Mouse (Mus musculus) stomach, postnatal 0 days (tissue): ENCODE results near the gene Mymk. TPM values are rescaled to one million over a fixed set of nuclear protein-coding genes. Genes with fewer than 3 reads are reported as not detected.

Experiments used
- ATAC-seq: fragments of 200-750 bp; cut with Nextera tagmentation; 2 replicates; pipeline ENCODE4 v1.8.0; 2017; ENCODE audit not compliant: low FRiP score, low TSS enrichment
- DNase-seq: peaks from one replicate; pipeline ENCODE4 v3.0.0-alpha.2; 2016; ENCODE audit warnings: low spot score
- H3K27ac ChIP-seq: fragments of 300-500 bp; sonication (generic); replicated peaks from 2 replicates; pipeline ENCODE4 v1.5.1; 2014; ENCODE audit warnings: mild to moderate bottlenecking, control low read depth
- H3K27me3 ChIP-seq: fragments of 300-500 bp; sonication (generic); 2 replicates; pipeline ENCODE4 v1.6.1; 2014; ENCODE audit warnings: low read length; ENCODE audit not compliant: control insufficient read depth, insufficient read depth
- H3K36me3 ChIP-seq: fragments of 300-500 bp; sonication (generic); 2 replicates; pipeline ENCODE4 v1.6.1; 2014; ENCODE audit warnings: low read length, mixed read lengths; ENCODE audit not compliant: control insufficient read depth, insufficient read depth
- H3K4me1 ChIP-seq: fragments of 300-500 bp; sonication (generic); replicated peaks from 2 replicates; pipeline ENCODE4 v1.6.1; 2014; ENCODE audit warnings: antibody characterized with exemption; ENCODE audit not compliant: control insufficient read depth, insufficient read depth
- H3K4me2 ChIP-seq: fragments of 300-500 bp; sonication (generic); replicated peaks from 2 replicates; pipeline ENCODE4 v1.6.1; 2014; ENCODE audit warnings: low read depth, mild to moderate bottlenecking, control low read depth, moderate library complexity
- H3K4me3 ChIP-seq: fragments of 300-500 bp; sonication (generic); 2 replicates; pipeline ENCODE4 v1.5.1; 2014; ENCODE audit warnings: low read depth, low read length, control low read depth
- H3K9ac ChIP-seq: fragments of 300-500 bp; sonication (generic); 2 replicates; pipeline ENCODE4 v1.6.1; 2014; ENCODE audit warnings: mild to moderate bottlenecking, low read length, control low read depth, mixed read lengths
- H3K9me3 ChIP-seq: fragments of 300-500 bp; sonication (generic); 2 replicates; pipeline ENCODE4 v1.6.1; 2016; ENCODE audit warnings: low read length; ENCODE audit not compliant: control insufficient read depth
- CTCF ChIP-seq: IDR thresholded peaks from 2 replicates; pipeline ENCODE4 v1.5.1; 2016; ENCODE audit warnings: antibody characterized with exemption, low read depth, mild to moderate bottlenecking, moderate library complexity
- EP300 ChIP-seq: optimal IDR thresholded peaks from 2 replicates; pipeline ENCODE3; 2016; ENCODE audit warnings: antibody characterized with exemption
- WGBS: fragments of 180-500 bp; shearing (Covaris S2); extraction: QIAGEN DNeasy Blood & Tissue Kit; methylation state at CpG from one replicate; pipeline ENCODE4 v1.1.7; 2014; 5-methylcytosine and 5-hydroxymethylcytosine counted together
- polyA plus RNA-seq: library from polyadenylated mRNA; unstranded; fragments of >200 nt; fragmentation: Nextera tagmentation; extraction: Ambion mirVana; gene quantifications from 2 replicates; pipeline ENCODE4 v1.2.1, GENCODE M21; 2015

Mymk gene
- polyA plus RNA-seq, 1 experiment from 2014 or later = 0.55 TPM

GRCm38 (mm10) chr2:27024136-27024535, 47.8 kb downstream of the Mymk start:
- ATAC-seq = no peak
- H3K36me3 ChIP-seq = no peaks in the 10 kb centered on the region; the same call in 1 of the 2 replicates

GRCm38 (mm10) chr2:27022612-27023011, 49.4 kb downstream of the Mymk start:
- DNase-seq = no peak
- no peaks in the 10 kb centered on the region for H3K27me3 ChIP-seq
- ATAC-seq = no peak
- no peak overlapping the region for H3K27ac ChIP-seq
- WGBS = 60% methylated on average over 6 of the region's 6 CpGs
- H3K4me1 ChIP-seq = 0 out of 2 replicates have a peak, but pooled peaks cover 2% of the 10 kb centered on the region
- no peaks in the 10 kb centered on the region for H3K9me3 ChIP-seq
- no peak for TF ChIP-seq EP300
- TF ChIP-seq CTCF = no peak
- H3K4me3 ChIP-seq = no peak overlapping the region
- peaks cover 5% of the 10 kb centered on the region; the same call in 1 of the 2 replicates for H3K36me3 ChIP-seq
- H3K4me2 ChIP-seq = no peak overlapping the region
- H3K9ac ChIP-seq = no peak overlapping the region

More at GRCm38 (mm10) chr2:27024136-27024535, 47.8 kb downstream of the Mymk start:
- no peaks in the 10 kb centered on the region for H3K27me3 ChIP-seq
- DNase-seq = no peak
- H3K4me3 ChIP-seq = no peak overlapping the region
- no peaks in the 10 kb centered on the region for H3K9me3 ChIP-seq
- H3K4me1 ChIP-seq = 0 out of 2 replicates have a peak, but pooled peaks cover 2% of the 10 kb centered on the region
- 71% methylated on average over 14 of the region's 14 CpGs for WGBS
- no peak overlapping the region for H3K9ac ChIP-seq
- TF ChIP-seq EP300 (no peak), CTCF (no peak)
- H3K27ac ChIP-seq = no peak overlapping the region
- no peak overlapping the region for H3K4me2 ChIP-seq

GRCm38 (mm10) chr2:27021103-27021502, 50.9 kb downstream of the Mymk start:
- no peaks in the 10 kb centered on the region for H3K9me3 ChIP-seq
- no peak overlapping the region for H3K4me2 ChIP-seq
- TF ChIP-seq CTCF = no peak
- TF ChIP-seq EP300 = no peak
- DNase-seq = no peak
- H3K4me3 ChIP-seq = no peak overlapping the region
- peaks cover 7% of the 10 kb centered on the region; the same call in 1 of the 2 replicates for H3K36me3 ChIP-seq
- no peaks in the 10 kb centered on the region for H3K4me1 ChIP-seq
- H3K9ac ChIP-seq = no peak overlapping the region
- H3K27me3 ChIP-seq = no peaks in the 10 kb centered on the region
- H3K27ac ChIP-seq = no peak overlapping the region
- WGBS = 71% methylated on average over 1 of the region's 1 CpGs
- ATAC-seq = no peak

GRCm38 (mm10) chr2:27019530-27019929, 52.4 kb downstream of the Mymk start:
- no peak for TF ChIP-seq CTCF
- no peak for TF ChIP-seq EP300
- ATAC-seq = no peak
- H3K4me1 ChIP-seq = no peaks in the 10 kb centered on the region
- peaks cover 13% of the 10 kb centered on the region; the same call in 1 of the 2 replicates for H3K36me3 ChIP-seq
- no peak overlapping the region for H3K4me2 ChIP-seq
- H3K27ac ChIP-seq = no peak overlapping the region
- no peak for DNase-seq
- H3K27me3 ChIP-seq = no peaks in the 10 kb centered on the region
- H3K9ac ChIP-seq = no peak overlapping the region
- WGBS = 86% methylated on average over 2 of the region's 2 CpGs
- H3K9me3 ChIP-seq = no peaks in the 10 kb centered on the region
- H3K4me3 ChIP-seq = no peak overlapping the region

GRCm38 (mm10) chr2:27017802-27018201, 54.2 kb downstream of the Mymk start:
- TF ChIP-seq CTCF (peak; percentile 97), EP300 (no peak)
- ATAC-seq (peak; percentile 76), DNase-seq (peak; percentile 80)
- Histone ChIP-seq H3K27ac (no peak overlapping the region), H3K4me2 (no peak overlapping the region), H3K4me3 (no peak overlapping the region), H3K4me1 (no peaks in the 10 kb centered on the region), H3K36me3 (peaks cover 18% of the 10 kb centered on the region; the same call in 1 of the 2 replicates), H3K9ac (no peak overlapping the region), H3K27me3 (no peaks in the 10 kb centered on the region), H3K9me3 (no peaks in the 10 kb centered on the region)
- 53% methylated on average over 5 of the region's 5 CpGs for WGBS

Other genes starting within 250 kb of the Mymk start
- 0.39 TPM in 2 replicates for gene Abo, start 207.2 kb downstream of the Mymk start, polyA plus RNA-seq
- gene Surf6, start 169.3 kb downstream of the Mymk start, polyA plus RNA-seq = 12.5 and 12.8 TPM in 2 replicates
- gene Med22, start 161.5 kb downstream of the Mymk start, polyA plus RNA-seq = 22.5 and 23.9 TPM in 2 replicates
- gene Rpl7a, start 161.4 kb downstream of the Mymk start, polyA plus RNA-seq = 477 and 505 TPM in 2 replicates
- gene Surf2, start 155.8 kb downstream of the Mymk start, polyA plus RNA-seq = 26.2 and 26.5 TPM in 2 replicates
- 64.7 and 68.2 TPM in 2 replicates for gene Surf1, start 155.6 kb downstream of the Mymk start, polyA plus RNA-seq
- gene Surf4, start 138.3 kb downstream of the Mymk start, polyA plus RNA-seq = 175 and 183 TPM in 2 replicates
- gene Stkld1, start 138.1 kb downstream of the Mymk start, polyA plus RNA-seq = 0.08 TPM in 1 of 2 replicates, not detected in the other
- gene Rexo4, start 107.8 kb downstream of the Mymk start, polyA plus RNA-seq = 21.7 and 23.0 TPM in 2 replicates
- gene Adamts13, start 98.8 kb downstream of the Mymk start, polyA plus RNA-seq = 0.05 and 0.10 TPM in 2 replicates
- gene Cacfd1, start 62.3 kb downstream of the Mymk start, polyA plus RNA-seq = 35.1 and 37.7 TPM in 2 replicates
- 2.0 and 2.7 TPM in 2 replicates for gene Slc2a6, start 44.2 kb downstream of the Mymk start, polyA plus RNA-seq
- gene Adamtsl2, start 7.2 kb upstream of the Mymk start, polyA plus RNA-seq = 1.4 and 3.4 TPM in 2 replicates
- 0.07 and 0.13 TPM in 2 replicates for gene Fam163b, start 70.3 kb upstream of the Mymk start, polyA plus RNA-seq
- gene Dbh, start 93.1 kb upstream of the Mymk start, polyA plus RNA-seq = 0.13 and 0.22 TPM in 2 replicates
- gene Sardh, start 176.2 kb upstream of the Mymk start, polyA plus RNA-seq = 7.2 and 8.9 TPM in 2 replicates